Mouse (Mus musculus): ENCODE measurements at regions not wholly inside any gene's neighbourhood (a gene's known extent, or its start where the extent isn't known, plus 50 kb on each side); places are given as distances from the start of the nearest gene placed in this dataset.

- TF ChIP-seq CTCF (IDR thresholded peaks at IDR 0.05; ENCODE audit: low read depth, low read length): no peak
- TF ChIP-seq POLR2A (IDR thresholded peaks at IDR 0.05; ENCODE audit: borderline replicate concordance, low read depth, low read length): no peak
Measured at GRCm38 (mm10) chr6:112220149-112220548, 53.4 kb upstream of the Lmcd1 start.
